Mouse (Mus musculus): ENCODE measurements at regions not wholly inside any gene's neighbourhood (a gene's known extent, or its start where the extent isn't known, plus 50 kb on each side); places are given as distances from the start of the nearest gene placed in this dataset.

DNA sequence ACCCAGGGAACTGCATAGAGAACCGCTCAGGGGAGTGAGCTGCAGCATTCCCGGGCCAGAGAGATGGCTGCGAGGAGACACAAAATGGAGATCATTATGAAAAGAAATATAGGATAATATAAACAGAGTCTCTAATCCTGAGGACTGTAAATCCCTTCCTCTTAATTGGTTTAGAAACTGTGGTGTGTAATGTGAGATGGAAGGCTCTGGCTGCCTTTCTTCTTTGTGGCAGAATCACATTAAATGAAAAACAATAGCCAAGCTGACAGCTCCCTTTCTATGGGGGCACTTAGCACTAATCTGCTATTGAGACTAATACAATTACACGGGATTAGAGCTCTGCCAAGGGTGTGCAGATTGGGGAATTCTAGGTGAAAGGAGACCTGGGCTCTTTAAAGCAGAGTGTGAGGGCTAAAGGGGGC, 288.0 kb downstream of the Icos start:
- Histone ChIP-seq H3K27ac (ENCODE audit: low read depth, low read length) (no peak overlapping the region), H3K9ac (replicated peaks; ENCODE audit: low read length, poor library complexity, severe bottlenecking) (no peak overlapping the region), H3K4me1 (ENCODE audit: insufficient read depth, low read length) (no peaks in the 10 kb centered on the region), H3K4me2 (ENCODE audit: low read depth, low read length, poor library complexity, severe bottlenecking) (no peak overlapping the region), H3K36me3 (ENCODE audit: insufficient read depth, low read length) (no peaks in the 10 kb centered on the region), H3K4me3 (ENCODE audit: low read depth, low read length) (no peak overlapping the region), H3K9me3 (ENCODE audit: low read length) (no peaks in the 10 kb centered on the region), H3K27me3 (ENCODE audit: insufficient read depth, low read length) (no peaks in the 10 kb centered on the region)
- 20% methylated on average over 4 of the region's 4 CpGs for WGBS
- DNase-seq (ENCODE audit: low spot score), result peak; percentile 13
- no peak for TF ChIP-seq CTCF (IDR thresholded peaks at IDR 0.05)
- no peak for ATAC-seq (ENCODE audit: low FRiP score)

DNA sequence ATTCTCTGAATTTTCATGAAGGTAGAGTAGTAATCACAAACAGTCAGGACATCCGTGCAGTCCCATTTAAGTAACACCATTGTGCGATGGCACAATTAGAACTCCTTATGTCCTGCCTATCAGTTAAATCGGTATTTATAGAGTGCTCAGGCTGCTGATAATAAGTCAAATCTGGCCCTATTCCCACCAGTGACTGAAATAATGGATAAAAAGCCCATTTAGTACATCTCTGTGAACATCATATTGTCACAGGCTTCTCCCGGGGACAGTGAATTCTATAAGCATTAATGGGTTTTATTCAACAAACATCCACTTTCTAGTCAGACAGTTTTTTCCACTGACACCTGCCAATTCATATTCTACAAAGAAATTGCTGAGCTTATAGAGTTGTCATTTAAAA, 296.1 kb downstream of the Icos start:
- H3K9ac ChIP-seq (replicated peaks; ENCODE audit: low read length, poor library complexity, severe bottlenecking), result no peak overlapping the region
- H3K4me3 ChIP-seq (ENCODE audit: low read depth, low read length), result no peak overlapping the region
- no peaks in the 10 kb centered on the region for H3K4me1 ChIP-seq (ENCODE audit: insufficient read depth, low read length)
- no peak for DNase-seq (ENCODE audit: low spot score)
- 75% methylated on average over 4 of the region's 4 CpGs for WGBS
- no peaks in the 10 kb centered on the region for H3K27me3 ChIP-seq (ENCODE audit: insufficient read depth, low read length)
- H3K9me3 ChIP-seq (ENCODE audit: low read length), result no peaks in the 10 kb centered on the region
- TF ChIP-seq CTCF (IDR thresholded peaks at IDR 0.05), result no peak
- no peaks in the 10 kb centered on the region for H3K36me3 ChIP-seq (ENCODE audit: insufficient read depth, low read length)
- no peak for ATAC-seq (ENCODE audit: low FRiP score)
- H3K4me2 ChIP-seq (ENCODE audit: low read depth, low read length, poor library complexity, severe bottlenecking), result no peak overlapping the region
- no peak overlapping the region for H3K27ac ChIP-seq (ENCODE audit: low read depth, low read length)

DNA sequence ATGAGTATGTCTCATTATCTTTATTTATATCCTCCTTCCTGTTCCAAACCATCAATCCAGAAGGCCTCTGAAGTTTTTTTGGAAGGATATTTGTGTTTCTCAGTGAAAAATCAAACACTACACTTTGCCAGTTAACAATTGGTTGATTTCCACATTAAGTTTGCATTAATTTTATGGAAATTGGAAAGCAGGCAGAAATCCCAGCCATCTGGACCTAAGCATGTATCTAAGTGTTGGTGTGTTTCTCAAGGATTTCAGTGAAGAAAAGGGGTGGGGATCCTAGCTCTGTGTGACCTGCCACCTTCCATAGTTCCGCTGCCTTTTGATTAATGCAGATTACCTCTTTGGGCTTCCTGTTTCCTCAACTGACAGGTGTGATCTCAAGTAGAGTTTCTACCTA, 296.5 kb downstream of the Icos start:
- Histone ChIP-seq H3K4me2 (ENCODE audit: low read depth, low read length, poor library complexity, severe bottlenecking) (no peak overlapping the region), H3K36me3 (ENCODE audit: insufficient read depth, low read length) (no peaks in the 10 kb centered on the region), H3K4me1 (ENCODE audit: insufficient read depth, low read length) (no peaks in the 10 kb centered on the region), H3K27me3 (ENCODE audit: insufficient read depth, low read length) (no peaks in the 10 kb centered on the region), H3K9ac (replicated peaks; ENCODE audit: low read length, poor library complexity, severe bottlenecking) (no peak overlapping the region), H3K27ac (ENCODE audit: low read depth, low read length) (no peak overlapping the region), H3K9me3 (ENCODE audit: low read length) (no peaks in the 10 kb centered on the region), H3K4me3 (ENCODE audit: low read depth, low read length) (no peak overlapping the region)
- TF ChIP-seq CTCF (IDR thresholded peaks at IDR 0.05), result no peak
- ATAC-seq (ENCODE audit: low FRiP score) (no peak), DNase-seq (ENCODE audit: low spot score) (no peak)
- 86% methylated on average over 1 of the region's 1 CpGs for WGBS

DNA sequence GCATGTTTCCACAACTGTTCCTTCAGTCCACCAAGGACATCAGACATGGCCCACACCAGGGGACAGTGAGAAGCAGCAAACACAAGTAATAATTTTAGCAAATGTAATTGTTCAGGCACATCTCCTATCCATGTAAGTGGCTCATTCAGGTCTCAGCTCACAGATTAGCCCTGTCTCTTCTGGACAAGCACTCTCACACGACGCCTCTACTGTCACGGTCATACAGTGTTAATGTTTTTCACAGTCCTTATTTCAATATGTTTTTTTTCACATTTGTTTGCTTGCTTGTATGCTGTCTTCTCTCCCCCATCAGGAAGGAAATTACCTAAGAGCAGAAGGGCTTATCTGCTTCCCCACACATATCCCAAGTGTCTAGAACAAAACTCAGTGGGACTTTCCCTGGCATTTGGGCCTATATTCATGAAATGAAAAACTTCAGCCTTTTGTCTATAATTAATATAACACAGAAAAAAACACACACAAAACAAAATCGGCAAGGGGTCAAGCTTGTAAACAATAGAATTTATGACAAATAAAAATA, 299.5 kb downstream of the Icos start:
- DNase-seq (ENCODE audit: low spot score) (no peak), ATAC-seq (ENCODE audit: low FRiP score) (no peak)
- H3K36me3 ChIP-seq (ENCODE audit: insufficient read depth, low read length), result no peaks in the 10 kb centered on the region
- H3K4me2 ChIP-seq (ENCODE audit: low read depth, low read length, poor library complexity, severe bottlenecking), result no peak overlapping the region
- H3K4me3 ChIP-seq (ENCODE audit: low read depth, low read length), result no peak overlapping the region
- H3K9ac ChIP-seq (replicated peaks; ENCODE audit: low read length, poor library complexity, severe bottlenecking), result no peak overlapping the region
- no peaks in the 10 kb centered on the region for H3K27me3 ChIP-seq (ENCODE audit: insufficient read depth, low read length)
- WGBS, result 82% methylated on average over 4 of the region's 4 CpGs
- TF ChIP-seq CTCF (IDR thresholded peaks at IDR 0.05), result no peak
- no peaks in the 10 kb centered on the region for H3K4me1 ChIP-seq (ENCODE audit: insufficient read depth, low read length)
- H3K27ac ChIP-seq (ENCODE audit: low read depth, low read length), result no peak overlapping the region
- no peaks in the 10 kb centered on the region for H3K9me3 ChIP-seq (ENCODE audit: low read length)

DNA sequence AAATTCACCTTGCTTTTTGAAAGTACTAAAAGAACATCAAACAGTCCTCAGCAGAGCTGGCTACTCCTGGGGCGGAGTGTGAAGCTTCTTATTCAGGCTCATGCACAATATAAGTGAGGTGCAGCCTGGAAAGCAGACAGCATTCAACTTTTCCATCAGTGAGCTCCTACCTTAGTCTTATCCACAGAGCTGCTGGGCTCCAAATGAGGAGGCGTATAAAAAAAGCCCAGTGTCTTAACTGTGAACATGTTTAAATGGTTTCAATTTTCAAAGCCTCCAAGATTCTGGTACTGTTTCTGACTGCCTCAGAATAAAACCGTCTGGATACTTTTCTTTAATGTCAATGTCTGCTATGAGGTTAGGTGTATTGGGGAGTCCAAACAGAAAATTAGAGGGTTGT, 310.5 kb downstream of the Icos start:
- 78% methylated on average over 3 of the region's 3 CpGs for WGBS
- Histone ChIP-seq H3K27me3 (ENCODE audit: insufficient read depth, low read length) (no peaks in the 10 kb centered on the region), H3K4me3 (ENCODE audit: low read depth, low read length) (no peak overlapping the region), H3K27ac (ENCODE audit: low read depth, low read length) (no peak overlapping the region), H3K4me2 (ENCODE audit: low read depth, low read length, poor library complexity, severe bottlenecking) (no peak overlapping the region), H3K9ac (replicated peaks; ENCODE audit: low read length, poor library complexity, severe bottlenecking) (no peak overlapping the region), H3K9me3 (ENCODE audit: low read length) (no peaks in the 10 kb centered on the region), H3K4me1 (ENCODE audit: insufficient read depth, low read length) (no peaks in the 10 kb centered on the region), H3K36me3 (ENCODE audit: insufficient read depth, low read length) (no peaks in the 10 kb centered on the region)
- DNase-seq (ENCODE audit: low spot score) (no peak), ATAC-seq (ENCODE audit: low FRiP score) (no peak)
- TF ChIP-seq CTCF (IDR thresholded peaks at IDR 0.05), result no peak

DNA sequence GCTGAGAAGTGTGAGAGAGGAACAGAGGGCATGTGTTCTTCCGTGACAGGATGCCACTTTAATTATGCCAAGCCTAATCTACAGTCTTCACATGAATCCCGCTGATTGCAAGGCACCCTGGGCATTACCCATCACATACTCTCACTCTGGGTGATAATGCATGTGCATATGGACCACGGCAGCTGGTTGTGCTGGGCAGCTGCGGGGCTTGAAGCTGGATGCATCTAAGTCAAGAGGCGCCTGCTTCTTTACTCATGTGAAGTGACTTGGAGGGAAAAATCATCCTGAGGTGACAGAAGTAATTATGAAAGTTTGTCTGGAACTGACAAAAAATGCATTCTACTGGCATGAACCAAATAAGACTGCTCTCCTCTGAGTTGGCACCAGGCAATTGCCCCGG, 311.2 kb downstream of the Icos start:
- H3K36me3 ChIP-seq (ENCODE audit: insufficient read depth, low read length), result no peaks in the 10 kb centered on the region
- no peak for TF ChIP-seq CTCF (IDR thresholded peaks at IDR 0.05)
- WGBS, result 82% methylated on average over 6 of the region's 6 CpGs
- no peaks in the 10 kb centered on the region for H3K9me3 ChIP-seq (ENCODE audit: low read length)
- no peak for DNase-seq (ENCODE audit: low spot score)
- ATAC-seq (ENCODE audit: low FRiP score), result no peak
- H3K4me2 ChIP-seq (ENCODE audit: low read depth, low read length, poor library complexity, severe bottlenecking), result no peak overlapping the region
- H3K4me3 ChIP-seq (ENCODE audit: low read depth, low read length), result no peak overlapping the region
- no peaks in the 10 kb centered on the region for H3K27me3 ChIP-seq (ENCODE audit: insufficient read depth, low read length)
- H3K4me1 ChIP-seq (ENCODE audit: insufficient read depth, low read length), result no peaks in the 10 kb centered on the region
- H3K27ac ChIP-seq (ENCODE audit: low read depth, low read length), result no peak overlapping the region
- no peak overlapping the region for H3K9ac ChIP-seq (replicated peaks; ENCODE audit: low read length, poor library complexity, severe bottlenecking)
